Mouse (Mus musculus): ENCODE data around the gene Rrp9.
A peak's percentile ranks its signal among the peaks of the same experiment; 100 is the strongest.

Rrp9 gene

GRCm38 (mm10) chr9:106457163-106457559 is 18.6 kb upstream of the Rrp9 start:
- DNase-seq = peak in 1 of 2 experiments; percentile 37

DNA sequence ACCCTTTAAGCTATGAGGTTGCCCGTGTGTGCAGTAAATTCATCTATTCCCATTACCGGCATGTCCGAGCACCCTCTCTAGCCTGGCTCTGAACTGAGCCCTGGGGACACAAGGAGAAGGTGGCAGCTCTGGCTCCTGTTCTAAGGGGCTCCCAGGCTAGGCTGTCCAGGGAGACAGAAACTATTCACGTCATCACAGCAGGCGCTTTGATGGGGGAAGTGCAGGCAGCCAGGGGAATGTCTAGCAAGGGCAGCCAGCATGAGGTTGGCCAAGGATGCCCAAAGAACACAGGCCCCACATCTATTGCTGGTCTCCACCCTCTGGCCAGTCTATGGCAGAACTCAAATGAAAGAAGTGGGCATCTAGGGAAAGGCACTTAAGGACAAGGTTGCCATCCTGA is 17.8 kb upstream of the Rrp9 start:
- DNase-seq = peak; percentile 48 to 51

- DNase-seq = peak in 1 of 2 experiments; percentile 68
Measured at GRCm38 (mm10) chr9:106459946-106460345, 15.8 kb upstream of the Rrp9 start.

DNA sequence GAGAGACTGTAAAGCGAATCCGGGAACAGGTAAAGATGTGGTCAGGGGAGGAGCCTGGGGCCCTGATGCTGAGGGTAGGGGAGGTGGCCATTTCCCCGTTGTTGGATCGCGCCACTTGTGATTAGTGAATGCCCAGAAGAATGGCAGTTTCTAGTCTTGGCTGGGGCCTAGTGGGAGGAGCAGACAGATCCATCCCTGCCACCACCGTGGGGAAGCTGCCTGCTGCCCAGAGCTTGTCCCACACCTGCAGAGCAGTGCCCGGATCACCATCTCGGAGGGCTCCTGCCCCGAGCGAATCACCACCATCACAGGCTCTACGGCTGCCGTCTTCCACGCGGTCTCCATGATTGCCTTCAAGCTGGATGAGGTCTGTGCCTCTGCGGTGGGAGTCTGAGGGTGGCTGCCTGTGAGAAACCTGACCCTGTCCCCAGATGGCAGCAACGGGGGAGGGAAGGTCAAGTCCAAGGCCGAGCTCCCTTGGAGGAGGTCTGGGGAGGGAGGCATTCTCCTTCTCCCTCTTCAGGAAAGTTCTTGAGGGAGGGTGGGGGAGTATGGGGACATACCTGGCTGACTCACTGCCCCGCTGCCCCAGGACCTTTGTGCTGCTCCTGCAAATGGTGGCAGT is 15.2 kb upstream of the Rrp9 start:
- peak; percentile 85 to 87 for DNase-seq

- DNase-seq = peak; percentile 51 to 57
Measured at GRCm38 (mm10) chr9:106461026-106461415, 14.7 kb upstream of the Rrp9 start.

DNA sequence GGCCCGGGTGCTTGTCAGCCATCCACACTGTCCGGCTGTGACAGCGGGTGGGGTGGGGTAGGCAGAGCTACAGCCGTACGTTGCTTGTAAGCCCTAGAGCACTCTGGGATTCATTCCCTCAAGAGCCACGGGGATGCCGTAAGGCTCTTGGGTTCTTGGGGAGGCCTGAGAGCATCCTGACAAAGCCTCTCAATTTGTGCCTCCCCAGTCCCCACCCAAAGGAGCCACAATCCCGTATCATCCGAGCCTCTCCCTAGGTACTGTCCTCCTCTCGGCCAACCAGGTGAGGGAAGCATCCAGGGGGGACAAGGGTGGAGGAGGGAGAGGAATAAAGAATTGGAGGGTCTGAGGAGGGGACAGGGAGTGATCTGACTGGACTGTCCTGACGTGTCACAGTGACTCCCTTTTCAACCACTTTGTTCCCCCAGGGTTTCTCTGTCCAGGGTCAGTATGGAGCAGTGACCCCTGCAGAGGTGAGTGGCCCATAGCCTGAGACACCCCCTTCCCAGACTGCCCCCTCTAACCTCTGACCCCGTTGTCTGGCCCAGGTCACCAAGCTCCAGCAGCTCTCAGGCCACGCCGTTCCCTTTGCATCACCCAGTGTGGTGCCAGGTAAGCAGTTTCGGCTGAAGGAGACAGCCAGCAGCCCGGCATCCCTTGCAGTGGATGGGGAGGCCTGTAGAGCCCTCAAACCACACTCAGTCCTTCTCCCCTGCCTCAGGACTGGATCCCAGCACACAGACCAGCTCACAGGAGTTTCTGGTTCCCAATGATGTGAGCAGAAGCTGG is 13.9 kb upstream of the Rrp9 start:
- DNase-seq = peak; percentile 65 to 69

- peak; percentile 57 to 62 for DNase-seq
Measured at GRCm38 (mm10) chr9:106462430-106462800, 13.3 kb upstream of the Rrp9 start.

DNA sequence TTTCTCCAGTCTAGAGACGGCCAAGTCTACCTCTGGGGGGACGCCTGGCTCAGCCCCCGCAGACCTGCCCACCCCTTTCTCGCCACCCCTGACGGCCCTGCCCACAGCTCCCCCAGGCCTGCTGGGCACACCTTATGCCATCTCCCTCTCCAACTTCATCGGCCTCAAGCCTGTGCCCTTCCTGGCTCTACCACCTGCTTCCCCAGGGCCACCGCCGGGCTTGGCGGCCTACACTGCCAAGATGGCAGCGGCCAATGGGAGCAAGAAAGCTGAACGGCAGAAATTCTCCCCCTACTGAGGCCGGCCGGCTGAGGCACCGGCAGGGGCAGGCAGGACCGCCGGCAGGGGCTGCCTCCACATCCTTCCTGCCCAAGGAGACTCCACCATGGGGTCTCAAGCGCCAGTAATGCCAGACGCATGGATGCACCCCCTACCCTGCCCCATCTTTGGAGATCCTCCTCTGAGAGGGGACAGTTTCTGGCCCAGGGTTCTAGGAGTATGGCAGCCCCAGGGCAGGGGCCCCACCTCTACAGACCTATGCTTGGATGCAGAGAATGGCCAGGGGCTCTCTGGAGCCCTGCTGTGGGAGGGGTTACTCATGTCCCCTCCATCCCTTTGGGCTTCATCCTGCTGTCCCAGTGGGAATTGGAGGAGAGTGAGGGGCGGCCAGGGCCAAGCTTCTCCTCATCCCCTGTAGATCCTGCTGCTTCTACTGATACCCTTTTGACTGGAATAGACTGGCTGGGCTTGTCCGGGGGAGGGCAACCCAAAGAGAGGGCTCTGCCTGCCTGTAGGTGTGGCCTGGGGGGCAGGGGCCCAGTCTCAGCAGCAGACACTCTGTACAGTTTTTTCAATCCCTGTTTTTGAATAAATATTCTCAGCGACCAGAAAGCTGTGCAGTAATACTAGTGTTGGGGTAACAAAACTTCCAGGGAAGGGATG is 12.4 kb upstream of the Rrp9 start:
- DNase-seq = peak; percentile 92 to 93

GRCm38 (mm10) chr9:106464751-106465541 is 10.8 kb upstream of the Rrp9 start:
- peak; percentile 94 to 95 for DNase-seq

DNA sequence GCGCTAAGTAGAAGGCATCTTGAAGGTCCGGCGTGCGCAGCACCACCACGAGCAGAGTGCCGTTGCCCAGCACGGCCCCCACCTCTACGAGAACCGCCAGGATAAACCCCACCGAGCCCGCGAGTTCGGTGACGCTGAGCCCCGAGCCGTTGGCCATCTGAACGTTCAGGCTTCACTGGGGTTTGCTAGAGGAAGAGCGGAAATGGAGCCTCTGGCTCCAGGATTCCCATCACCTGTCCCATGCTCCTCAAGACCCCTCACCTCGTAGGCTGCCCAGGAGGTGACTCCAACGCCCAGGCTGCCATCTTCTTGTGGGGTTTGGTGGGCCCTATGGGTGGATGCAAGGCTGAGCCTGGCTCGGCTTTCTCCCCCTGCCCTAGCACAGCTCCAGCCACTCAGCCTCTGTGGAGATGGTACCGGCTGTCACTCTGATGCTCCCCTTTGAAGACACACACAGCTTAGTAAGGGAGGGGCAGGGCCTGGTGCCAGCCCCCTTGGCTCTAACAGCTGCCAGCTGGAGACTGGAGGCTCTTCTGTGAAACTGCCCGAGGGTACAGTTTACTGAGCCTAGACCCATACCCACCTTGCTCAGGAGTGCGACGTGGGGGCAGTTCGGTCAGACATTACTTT is 10.1 kb upstream of the Rrp9 start, which contains the start of gene Gpr62:
Gene Gpr62 (minus strand): TSS at position 368 of the 630 bp plus-strand sequence.
- DNase-seq = peak; percentile 86 to 90

- DNase-seq = peak in 1 of 2 experiments; percentile 15
Measured at GRCm38 (mm10) chr9:106466721-106467120, 9.0 kb upstream of the Rrp9 start.

DNA sequence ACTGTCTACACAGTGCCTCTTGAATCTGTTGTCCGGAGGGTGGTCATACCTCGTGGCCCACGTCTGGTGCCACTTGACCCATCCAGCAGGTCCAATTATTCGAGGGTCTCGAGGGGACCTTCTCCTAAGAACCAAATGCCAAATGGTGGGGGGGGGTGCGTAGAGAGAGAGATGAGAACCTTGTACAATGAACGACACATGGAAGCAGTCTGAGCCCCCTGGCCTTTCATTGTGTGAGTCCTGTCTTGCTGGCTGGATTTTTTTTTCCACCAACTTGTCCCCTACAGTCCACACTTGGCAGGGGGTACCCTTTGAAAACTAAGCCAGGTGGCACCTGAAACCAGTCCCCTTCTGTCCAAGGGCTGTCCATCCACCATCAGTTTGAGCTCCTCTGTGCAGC is 8.0 kb upstream of the Rrp9 start:
- peak; percentile 27 to 30 for DNase-seq

DNA sequence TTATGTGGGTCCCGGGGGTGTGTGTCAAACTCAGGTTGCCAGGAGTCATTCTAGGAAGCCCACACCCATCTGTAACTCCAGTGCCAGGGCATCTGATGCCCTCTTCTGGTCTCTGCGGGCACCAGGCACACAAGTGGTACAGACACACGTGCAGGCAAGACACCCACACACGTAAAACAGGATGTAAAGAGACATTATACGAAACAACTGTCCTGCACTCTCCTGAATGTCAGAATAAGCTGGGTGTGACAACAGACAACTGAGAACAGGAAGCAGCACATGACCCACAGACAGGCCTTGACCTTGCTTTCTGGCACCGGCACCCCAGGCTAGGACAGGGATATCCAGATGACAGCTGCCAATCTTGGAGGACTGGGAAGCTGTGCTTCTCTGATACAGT is 6.4 kb upstream of the Rrp9 start:
- peak in 1 of 2 experiments; percentile 29 for DNase-seq

DNA sequence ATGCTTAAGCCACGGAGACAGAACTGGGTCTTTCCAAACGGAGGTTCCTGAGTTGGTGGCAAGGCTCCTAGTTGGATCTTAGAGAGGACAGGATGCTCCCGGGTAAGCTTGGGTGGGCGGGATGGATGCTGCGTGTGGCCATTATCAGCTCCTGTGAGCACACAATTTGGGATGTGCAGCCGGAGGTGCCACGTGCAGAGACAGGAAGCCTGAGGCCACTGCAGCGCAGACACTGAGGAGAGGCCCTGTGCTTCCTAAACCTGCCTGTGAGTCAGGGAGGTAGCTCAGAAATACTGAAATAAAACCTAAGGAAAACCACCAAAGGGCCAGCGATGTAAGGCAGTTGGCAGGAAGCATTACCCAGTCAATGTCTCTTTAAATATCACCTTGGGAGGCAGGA is 6.0 kb upstream of the Rrp9 start:
- peak in 1 of 2 experiments; percentile 14 for DNase-seq

- peak; percentile 9 to 14 for DNase-seq
Measured at GRCm38 (mm10) chr9:106470991-106471750, 4.6 kb upstream of the Rrp9 start.

DNA sequence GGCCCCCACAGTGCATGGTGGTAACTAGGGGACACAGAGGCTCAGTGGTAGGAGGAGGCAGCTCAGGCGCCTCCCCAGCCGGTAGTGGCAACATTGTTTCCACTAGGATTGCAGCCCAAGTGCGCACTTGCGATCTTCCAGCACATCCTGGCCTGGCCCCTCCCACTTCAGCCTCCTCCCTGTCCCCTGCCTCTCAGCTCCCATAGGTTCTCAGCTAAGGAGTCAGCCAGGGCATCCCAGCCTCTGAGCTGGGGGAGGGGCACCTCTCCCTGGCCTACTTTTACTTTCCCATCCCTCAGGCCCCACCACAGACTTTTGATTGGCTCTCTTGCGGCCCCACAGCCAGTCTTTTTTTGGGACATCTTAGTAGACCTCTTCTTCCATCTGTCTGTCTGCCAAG is 3.9 kb upstream of the Rrp9 start:
- peak in 1 of 2 experiments; percentile 59 for DNase-seq

DNA sequence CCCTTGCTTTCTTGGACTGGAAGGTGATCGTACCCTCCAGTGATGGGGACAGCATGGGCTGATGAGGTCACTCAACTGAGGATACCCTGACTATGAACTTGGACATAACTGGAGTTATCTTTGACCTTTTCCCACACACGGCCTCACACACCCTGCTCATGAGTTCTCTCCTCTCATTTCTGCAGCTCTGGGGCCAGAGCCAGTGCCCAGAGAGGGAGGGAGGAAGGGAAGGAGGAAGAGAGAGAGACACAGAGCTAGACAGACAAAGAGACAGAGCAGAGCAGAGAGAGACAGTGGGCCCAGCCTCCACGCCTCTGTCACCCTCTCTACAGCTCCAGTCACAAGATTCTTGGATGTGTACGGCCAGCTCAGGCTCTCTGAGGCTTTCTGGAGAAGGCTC is 3.4 kb upstream of the Rrp9 start:
- DNase-seq = peak; percentile 23 to 27

DNA sequence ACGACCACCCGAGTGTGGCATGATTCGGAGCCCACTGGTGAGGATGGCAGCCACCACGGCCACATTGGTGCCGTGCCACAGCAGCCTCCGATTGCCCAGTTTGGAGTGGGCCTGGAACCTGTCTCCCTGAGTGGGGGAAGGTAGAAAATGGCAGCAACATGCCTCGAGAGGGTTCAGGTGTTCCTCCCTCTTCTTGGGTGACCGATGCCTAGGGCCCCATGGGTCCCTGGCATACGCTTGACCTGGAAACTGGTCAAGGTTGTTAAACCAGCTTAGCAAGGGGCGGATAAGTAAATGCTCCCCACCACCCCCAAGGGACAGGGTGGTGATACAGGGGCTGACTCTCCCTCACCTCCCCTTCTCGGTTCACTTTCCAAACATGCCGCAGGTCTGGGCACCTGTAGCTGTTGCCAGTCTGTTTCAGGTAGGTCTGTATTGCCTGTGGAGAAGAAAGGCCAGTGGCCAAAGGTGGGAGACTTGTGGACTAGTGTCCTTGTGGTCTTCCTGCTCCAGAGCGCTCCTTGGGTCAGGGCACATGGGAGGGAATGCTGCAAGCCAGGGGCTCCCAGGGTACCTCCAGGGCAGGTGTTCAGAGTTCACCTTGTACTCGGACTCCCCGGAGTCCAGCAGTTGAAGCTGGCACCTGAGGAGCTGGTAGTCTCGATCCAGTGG is 2.5 kb upstream of the Rrp9 start:
- DNase-seq = peak; percentile 21 to 33

- DNase-seq = peak in 1 of 2 experiments; percentile 37
Measured at GRCm38 (mm10) chr9:106473753-106474105, 2.0 kb upstream of the Rrp9 start.

- DNase-seq = peak; percentile 80 to 89
Measured at GRCm38 (mm10) chr9:106474456-106474855, 1.3 kb upstream of the Rrp9 start.
